Mouse (Mus musculus) forebrain, embryonic 16.5 days (tissue): ENCODE results near the gene Mxi1. TPM values are rescaled to one million over a fixed set of nuclear protein-coding genes. Genes with fewer than 3 reads are reported as not detected.

Experiments
- ATAC-seq: fragments of 200-750 bp; cut with Nextera tagmentation; 2 replicates; pipeline ENCODE4 v1.8.0; 2017; ENCODE audit warnings: mild to moderate bottlenecking, moderate library complexity
- H3K27ac ChIP-seq: fragments of 300-500 bp; sonication (generic); 2 replicates; pipeline ENCODE4 v1.5.1; 2014; ENCODE audit warnings: low read length, control low read depth
- H3K27me3 ChIP-seq: fragments of 300-500 bp; sonication (generic); replicated peaks from 2 replicates; pipeline ENCODE4 v1.6.1; 2014; ENCODE audit warnings: low read length; ENCODE audit not compliant: control insufficient read depth, insufficient read depth
- H3K36me3 ChIP-seq: fragments of 300-500 bp; sonication (generic); 2 replicates; pipeline ENCODE4 v1.6.1; 2014; ENCODE audit not compliant: control insufficient read depth, insufficient read depth
- H3K4me1 ChIP-seq: fragments of 300-500 bp; sonication (generic); replicated peaks from 2 replicates; pipeline ENCODE4 v1.6.1; 2014; ENCODE audit warnings: low read length; ENCODE audit not compliant: control insufficient read depth, insufficient read depth
- H3K4me2 ChIP-seq: fragments of 300-500 bp; sonication (generic); 2 replicates; pipeline ENCODE4 v1.6.1; 2014; ENCODE audit warnings: mild to moderate bottlenecking, low read length, control low read depth
- H3K4me3 ChIP-seq: fragments of 300-500 bp; sonication (generic); replicated peaks from 2 replicates; pipeline ENCODE4 v1.5.1; 2014; ENCODE audit warnings: mild to moderate bottlenecking, low read length, control low read depth
- H3K9ac ChIP-seq: fragments of 300-500 bp; sonication (generic); replicated peaks from 2 replicates; pipeline ENCODE4 v1.6.1; 2014; ENCODE audit warnings: low read depth, low read length, control low read depth
- H3K9me3 ChIP-seq: fragments of 300-500 bp; sonication (generic); 2 replicates; pipeline ENCODE4 v1.6.1; 2016; ENCODE audit warnings: low read length; ENCODE audit not compliant: control insufficient read depth
- WGBS: fragments of 180-500 bp; shearing (Covaris S2); extraction: QIAGEN DNeasy Blood & Tissue Kit; methylation state at CpG from one replicate; pipeline ENCODE4 v1.1.7; 2014; 5-methylcytosine and 5-hydroxymethylcytosine counted together
- polyA plus RNA-seq: library from polyadenylated mRNA; unstranded; fragments of >200 nt; fragmentation: Nextera tagmentation; extraction: Ambion mirVana; gene quantifications from 2 replicates; pipeline ENCODE4 v1.2.1, GENCODE M21; 2015

Gene Mxi1
- polyA plus RNA-seq, 1 experiment from 2014 or later = 46.7 TPM

- WGBS = 45% methylated on average over 3 of the region's 3 CpGs
- Histone ChIP-seq H3K4me2 (no peak overlapping the region), H3K9ac (no peak overlapping the region), H3K27ac (no peak overlapping the region), H3K36me3 (no peaks in the 10 kb centered on the region), H3K27me3 (no peaks in the 10 kb centered on the region), H3K9me3 (no peaks in the 10 kb centered on the region), H3K4me3 (no peak overlapping the region), H3K4me1 (no peaks in the 10 kb centered on the region)
- ATAC-seq = no peak
Measured at GRCm38 (mm10) chr19:53275204-53275603, 35.1 kb upstream of the Mxi1 start.

- no peak for ATAC-seq
- no peaks in the 10 kb centered on the region for H3K27me3 ChIP-seq
- no peak overlapping the region for H3K4me3 ChIP-seq
- H3K9me3 ChIP-seq = no peaks in the 10 kb centered on the region
- H3K27ac ChIP-seq = no peak overlapping the region
- H3K4me2 ChIP-seq = no peak overlapping the region
- H3K36me3 ChIP-seq = no peaks in the 10 kb centered on the region
- H3K4me1 ChIP-seq = no peaks in the 10 kb centered on the region
- no peak overlapping the region for H3K9ac ChIP-seq
- WGBS = 80% methylated on average over 19 of the region's 19 CpGs
Measured at GRCm38 (mm10) chr19:53276902-53277707, 33.2 kb upstream of the Mxi1 start.

- no peaks in the 10 kb centered on the region for H3K27me3 ChIP-seq
- H3K27ac ChIP-seq = no peak overlapping the region
- H3K4me2 ChIP-seq = no peak overlapping the region
- no peak overlapping the region for H3K9ac ChIP-seq
- no peaks in the 10 kb centered on the region for H3K36me3 ChIP-seq
- 72% methylated on average over 19 of the region's 19 CpGs for WGBS
- no peak for ATAC-seq
- no peaks in the 10 kb centered on the region for H3K9me3 ChIP-seq
- no peaks in the 10 kb centered on the region; the same call in 1 of the 2 replicates for H3K4me1 ChIP-seq
- no peak overlapping the region for H3K4me3 ChIP-seq
Measured at GRCm38 (mm10) chr19:53278491-53279415, 31.6 kb upstream of the Mxi1 start.

DNA sequence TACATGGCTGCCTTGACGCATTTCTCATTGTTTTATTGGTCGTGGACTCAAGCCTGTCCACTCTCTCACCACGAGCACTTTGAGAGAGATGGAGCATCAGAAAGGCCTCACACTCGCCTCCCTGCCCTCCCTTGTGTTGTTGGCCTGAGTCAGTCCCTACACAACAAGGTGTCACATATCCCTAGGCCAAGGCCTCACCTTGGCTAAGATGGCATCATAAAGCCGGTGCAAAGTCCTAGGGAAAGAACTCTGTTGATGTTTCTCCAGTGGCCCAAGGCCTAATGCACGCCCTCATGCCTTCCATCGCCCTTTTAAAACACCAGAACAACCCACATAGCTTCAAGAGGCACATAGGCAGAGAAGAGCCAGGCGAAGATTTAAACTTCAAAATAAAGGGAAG is 30.1 kb upstream of the Mxi1 start:
- peaks cover 9% of the 10 kb centered on the region for H3K4me1 ChIP-seq
- H3K9me3 ChIP-seq = no peaks in the 10 kb centered on the region
- no peaks in the 10 kb centered on the region for H3K36me3 ChIP-seq
- no peak overlapping the region for H3K27ac ChIP-seq
- H3K9ac ChIP-seq = no peak overlapping the region
- no peak overlapping the region for H3K4me3 ChIP-seq
- WGBS = 91% methylated on average over 8 of the region's 8 CpGs
- H3K27me3 ChIP-seq = no peaks in the 10 kb centered on the region
- H3K4me2 ChIP-seq = no peak overlapping the region
- no peak for ATAC-seq

- 16% methylated on average over 10 of the region's 10 CpGs for WGBS
- H3K4me1 ChIP-seq = peaks cover 9% of the 10 kb centered on the region
- no peak overlapping the region; the same call in 1 of the 2 replicates for H3K4me2 ChIP-seq
- H3K27ac ChIP-seq = no peak overlapping the region
- H3K9ac ChIP-seq = no peak overlapping the region
- no peaks in the 10 kb centered on the region for H3K36me3 ChIP-seq
- no peak for ATAC-seq
- no peaks in the 10 kb centered on the region for H3K27me3 ChIP-seq
- H3K9me3 ChIP-seq = no peaks in the 10 kb centered on the region
- H3K4me3 ChIP-seq = no peak overlapping the region
Measured at GRCm38 (mm10) chr19:53282571-53282970, 27.7 kb upstream of the Mxi1 start.

DNA sequence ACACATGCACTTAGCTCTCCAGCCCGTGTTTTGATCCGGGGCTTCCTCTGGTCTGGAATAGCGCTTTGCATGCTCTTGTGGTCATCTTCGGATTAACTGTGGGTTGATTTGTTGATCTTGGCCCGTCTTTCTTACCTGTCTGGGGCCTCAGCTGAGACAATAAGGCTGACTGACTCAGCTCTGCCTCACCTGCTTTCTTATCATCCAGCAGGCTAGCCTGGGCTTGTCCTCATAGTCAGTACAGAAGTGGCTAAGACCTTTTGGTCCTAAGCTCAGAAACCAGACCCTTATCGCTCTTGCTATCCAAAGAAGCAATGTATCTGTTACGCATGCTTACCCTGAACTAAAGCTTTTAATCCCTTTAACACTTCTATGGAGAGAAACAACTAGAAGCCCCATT is 26.6 kb upstream of the Mxi1 start:
- WGBS = 84% methylated on average over 7 of the region's 7 CpGs
- Histone ChIP-seq H3K9ac (no peak overlapping the region), H3K9me3 (no peaks in the 10 kb centered on the region), H3K27ac (peak overlapping the region; percentile 67; the same call in 1 of the 2 replicates), H3K27me3 (no peaks in the 10 kb centered on the region), H3K36me3 (no peaks in the 10 kb centered on the region), H3K4me1 (peaks cover 9% of the 10 kb centered on the region), H3K4me2 (no peak overlapping the region), H3K4me3 (no peak overlapping the region)
- ATAC-seq = no peak

- H3K4me3 ChIP-seq = no peak overlapping the region
- peaks cover 9% of the 10 kb centered on the region for H3K4me1 ChIP-seq
- peak overlapping the region; percentile 67 for H3K27ac ChIP-seq
- peak overlapping the region; percentile 20 for H3K4me2 ChIP-seq
- peak; percentile 95 for ATAC-seq
- WGBS = 11% methylated on average over 20 of the region's 20 CpGs
- H3K36me3 ChIP-seq = no peaks in the 10 kb centered on the region
- 0 out of 2 replicates have a peak overlapping the region, but pooled peaks have one; percentile 7 for H3K9ac ChIP-seq
- H3K27me3 ChIP-seq = no peaks in the 10 kb centered on the region
- no peaks in the 10 kb centered on the region for H3K9me3 ChIP-seq
Measured at GRCm38 (mm10) chr19:53284268-53285208, 25.8 kb upstream of the Mxi1 start.

DNA sequence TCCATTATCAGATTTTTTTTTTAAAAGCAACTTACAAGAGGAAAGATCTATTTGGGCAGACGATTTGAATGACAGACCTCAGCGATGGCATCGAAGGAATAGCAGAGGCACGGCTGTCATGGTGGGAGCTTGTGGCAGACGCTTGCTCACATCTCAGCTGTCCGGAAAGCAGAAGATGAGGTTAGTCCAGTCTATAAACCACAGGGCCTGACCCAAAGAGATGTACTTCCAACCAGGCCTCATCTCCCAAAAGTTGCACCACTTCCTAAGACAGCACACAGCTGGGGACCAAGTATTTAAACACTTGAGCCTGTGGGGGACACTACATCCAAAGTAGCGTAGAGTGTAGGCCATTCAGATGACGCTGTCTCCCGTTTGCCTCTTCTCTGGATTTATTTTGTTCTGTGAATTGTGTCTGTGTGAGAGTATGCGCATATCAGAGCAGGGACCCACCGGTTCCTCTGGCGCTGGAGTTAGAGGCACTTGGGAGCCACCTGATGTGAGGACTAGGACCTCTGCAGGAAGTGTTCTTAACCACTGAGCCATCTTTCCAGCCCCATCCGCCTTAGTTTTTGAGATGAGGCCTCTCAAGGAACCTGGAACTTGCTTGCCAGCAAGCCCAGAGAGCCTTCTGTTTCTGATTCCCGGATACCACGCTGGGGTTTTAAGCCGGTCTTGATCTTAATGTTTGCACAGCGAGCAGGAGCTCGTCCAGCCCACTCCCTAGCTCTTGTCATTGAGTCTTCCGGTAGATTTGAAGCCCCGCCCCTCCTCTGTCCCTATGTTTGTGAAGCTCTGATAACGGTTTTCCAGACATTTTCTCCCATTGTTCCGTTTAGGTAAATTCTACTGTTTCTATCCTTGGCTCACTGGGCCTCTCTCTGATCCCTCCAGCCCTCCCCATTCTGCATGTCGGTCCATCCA is 13.7 kb upstream of the Mxi1 start:
- no peaks in the 10 kb centered on the region for H3K27me3 ChIP-seq
- WGBS = 74% methylated on average over 23 of the region's 23 CpGs
- H3K4me2 ChIP-seq = no peak overlapping the region
- no peaks in the 10 kb centered on the region for H3K36me3 ChIP-seq
- no peak overlapping the region for H3K27ac ChIP-seq
- no peak overlapping the region for H3K9ac ChIP-seq
- ATAC-seq = no peak
- H3K9me3 ChIP-seq = no peaks in the 10 kb centered on the region
- H3K4me1 ChIP-seq = no peaks in the 10 kb centered on the region
- H3K4me3 ChIP-seq = no peak overlapping the region
